Mouse (Mus musculus) liver, adult 2 months (tissue): ENCODE measurements around the gene Klrb1b.

Source experiments
- CTCF ChIP-seq: fragments of 200-500 bp; IDR thresholded peaks from 2 replicates; pipeline ENCODE4 v1.5.1; 2011; ENCODE audit warnings: low read depth, low read length, control low read depth
- POLR2A ChIP-seq: fragments of 200-500 bp; IDR thresholded peaks from 2 replicates; pipeline ENCODE4 v1.6.1; 2011; ENCODE audit warnings: low read length, control low read depth; ENCODE audit not compliant: insufficient read depth; ENCODE audit errors: extremely low read depth

GRCm38 (mm10) chr6:128818083-128818802 is 7.9 kb downstream of the Klrb1b start:
- TF ChIP-seq CTCF (no peak), POLR2A (no peak)
